Mouse (Mus musculus) kidney, postnatal 10 days (tissue): ENCODE measurements around the gene C1qtnf12.

Source experiments
- DNase-seq: peaks from one replicate; pipeline ENCODE4 v3.0.0; 2021; ENCODE audit warnings: mixed read lengths

Gene C1qtnf12

GRCm38 (mm10) chr4:156004109-156004508, 42.0 kb downstream of the C1qtnf12 start:
- no peak for DNase-seq

GRCm38 (mm10) chr4:156008369-156008768, 46.3 kb downstream of the C1qtnf12 start:
- no peak for DNase-seq

GRCm38 (mm10) chr4:156013637-156014036, 51.5 kb downstream of the C1qtnf12 start, which contains the start of gene Tnfrsf4:
TSS of gene Tnfrsf4 (plus strand) at chr4:156013843.
- DNase-seq, result no peak

GRCm38 (mm10) chr4:156014436-156014835, 52.3 kb downstream of the C1qtnf12 start:
- no peak for DNase-seq
